16 mouse cellular contexts compared by ENCODE assay signal in genomic region chr14:118363391-118363821, GRCm38 (mm10).
A peak's percentile ranks its signal among the peaks of the same experiment; 100 is the strongest.
DNase-seq lines count a peak whose midpoint lies in the region; ATAC-seq lines count a peak whose summit lies in the region.
"Had no signal": no experiment of that assay in that cellular context is flagged by ENCODE, and none has a peak within 500 bp of the region (broad histone marks: within the 10 kb centered on the region; RNA-seq: fewer than 3 reads in every experiment).

No protein-coding gene starts in this region.

- H3K9ac ChIP-seq in forebrain, embryonic 16.5 days (replicated peaks; ENCODE audit: low read depth, low read length) = no peak overlapping the region
- no peak overlapping the region for H3K9ac ChIP-seq in neural tube, embryonic 11.5 days (ENCODE audit: low read length)
- no peak overlapping the region for H3K9ac ChIP-seq in limb, embryonic 11.5 days (ENCODE audit: low read length)

- H3K9me3 ChIP-seq in forebrain, embryonic 16.5 days (ENCODE audit: control insufficient read depth, low read length) = no peaks in the 10 kb centered on the region
- H3K9me3 ChIP-seq in forebrain, embryonic 10.5 days = no peaks in the 10 kb centered on the region
- no peaks in the 10 kb centered on the region for H3K9me3 ChIP-seq in neural tube, embryonic 11.5 days (ENCODE audit: control insufficient read depth, low read length)
- H3K9me3 ChIP-seq in limb, embryonic 11.5 days (ENCODE audit: control insufficient read depth, low read length) = no peaks in the 10 kb centered on the region

- H3K4me3 ChIP-seq in forebrain, embryonic 16.5 days (replicated peaks; ENCODE audit: low read length) = no peak overlapping the region
- no peak overlapping the region for H3K4me3 ChIP-seq in forebrain, embryonic 10.5 days
- H3K4me3 ChIP-seq in neural tube, embryonic 11.5 days (ENCODE audit: low read depth, low read length) = no peak overlapping the region
- 0 out of 2 replicates have a peak overlapping the region, but pooled peaks have one; percentile 12 for H3K4me3 ChIP-seq in limb, embryonic 11.5 days (ENCODE audit: low read depth, low read length)
- H3K4me3 ChIP-seq: megakaryocyte, embryonic 14.5 days had no signal

- 0 out of 2 replicates have a peak, but pooled peaks cover 3% of the 10 kb centered on the region for H3K27me3 ChIP-seq in forebrain, embryonic 16.5 days (replicated peaks; ENCODE audit: control insufficient read depth, insufficient read depth, low read length)
- peaks cover 50% of the 10 kb centered on the region for H3K27me3 ChIP-seq in forebrain, embryonic 10.5 days (ENCODE audit: poor library complexity, severe bottlenecking)
- peaks cover 4% of the 10 kb centered on the region; the same call in 1 of the 2 replicates for H3K27me3 ChIP-seq in neural tube, embryonic 11.5 days (ENCODE audit: control insufficient read depth, insufficient read depth, low read length)
- H3K27me3 ChIP-seq in limb, embryonic 11.5 days (ENCODE audit: control insufficient read depth, insufficient read depth, low read length) = peaks cover 16% of the 10 kb centered on the region; the same call in 1 of the 2 replicates
- H3K27me3 ChIP-seq: megakaryocyte, embryonic 14.5 days had no signal

- H3K4me2 ChIP-seq in forebrain, embryonic 16.5 days (ENCODE audit: low read length) = peak overlapping the region; percentile 31; the same call in 1 of the 2 replicates
- H3K4me2 ChIP-seq in neural tube, embryonic 11.5 days (ENCODE audit: low read depth) = peak overlapping the region; percentile 24; the same call in 1 of the 2 replicates
- H3K4me2 ChIP-seq in limb, embryonic 11.5 days (ENCODE audit: low read depth, severe bottlenecking) = peak overlapping the region; percentile 21; the same call in 1 of the 2 replicates

- WGBS in forebrain, embryonic 16.5 days = 62% methylated on average over 21 of the region's 21 CpGs
- 85% methylated on average over 21 of the region's 21 CpGs for WGBS in forebrain, embryonic 10.5 days
- WGBS in neural tube, embryonic 11.5 days = 49% methylated on average over 21 of the region's 21 CpGs
- WGBS in limb, embryonic 11.5 days = 12% methylated on average over 21 of the region's 21 CpGs

- ATAC-seq in forebrain, embryonic 16.5 days = no peak
- peak; percentile 62 for ATAC-seq in neural tube, embryonic 11.5 days (ENCODE audit: insufficient read depth, low FRiP score, low TSS enrichment)
- peak; percentile 60 for ATAC-seq in limb, embryonic 11.5 days (ENCODE audit: insufficient number of reproducible peaks, low FRiP score, low TSS enrichment, low read depth)
- ATAC-seq: Patski had no signal

- no peak overlapping the region for H3K27ac ChIP-seq in forebrain, embryonic 16.5 days (ENCODE audit: low read length)
- H3K27ac ChIP-seq in forebrain, embryonic 10.5 days = no peak overlapping the region
- H3K27ac ChIP-seq in neural tube, embryonic 11.5 days (ENCODE audit: low read depth, low read length) = no peak overlapping the region
- H3K27ac ChIP-seq in limb, embryonic 11.5 days (replicated peaks; ENCODE audit: low read depth, low read length) = no peak overlapping the region

- no peaks in the 10 kb centered on the region for H3K36me3 ChIP-seq in forebrain, embryonic 16.5 days (ENCODE audit: control insufficient read depth, insufficient read depth)
- H3K36me3 ChIP-seq in forebrain, embryonic 10.5 days (replicated peaks) = no peaks in the 10 kb centered on the region
- no peaks in the 10 kb centered on the region for H3K36me3 ChIP-seq in neural tube, embryonic 11.5 days (ENCODE audit: control insufficient read depth, insufficient read depth, low read length)
- H3K36me3 ChIP-seq in limb, embryonic 11.5 days (ENCODE audit: control insufficient read depth, insufficient read depth, low read length) = no peaks in the 10 kb centered on the region

- DNase-seq in forebrain, embryonic 10.5 days (ENCODE audit: extremely low spot score, low spot score) = no peak
- DNase-seq in neural tube, embryonic 11.5 days (ENCODE audit: low spot score) = peak; percentile 26
- DNase-seq in neural tube, embryonic 10.5 days (ENCODE audit: extremely low spot score, low spot score) = no peak
- peak; percentile 61 for DNase-seq in limb, embryonic 11.5 days (ENCODE audit: low spot score)
- DNase-seq in right cerebral cortex, postnatal 25 days = no peak
- no peak for DNase-seq in liver
- no peak for DNase-seq in frontal cortex, postnatal 14 days (ENCODE audit: low spot score in 2 of 2)
- DNase-seq: adrenal gland, postnatal 25 days; cerebellum, adult 11 months; gastrocnemius, postnatal 14 days; kidney, adult 9 months; lung, adult 2 months; spleen, adult 18-20 months had no signal

- H3K4me1 ChIP-seq in forebrain, embryonic 16.5 days (replicated peaks; ENCODE audit: control insufficient read depth, insufficient read depth, low read length) = no peaks in the 10 kb centered on the region
- peaks cover 41% of the 10 kb centered on the region for H3K4me1 ChIP-seq in forebrain, embryonic 10.5 days
- H3K4me1 ChIP-seq in neural tube, embryonic 11.5 days (ENCODE audit: control insufficient read depth, insufficient read depth, low read length) = peaks cover 4% of the 10 kb centered on the region
- peaks cover 9% of the 10 kb centered on the region; the same call in 1 of the 2 replicates for H3K4me1 ChIP-seq in limb, embryonic 11.5 days (ENCODE audit: control insufficient read depth, insufficient read depth, low read length)
- H3K4me1 ChIP-seq: megakaryocyte, embryonic 14.5 days had no signal

Comparison
In these comparisons a context has a peak if more than half of its experiments do, and no peak if none do; other contexts are left out.
1. DNase-seq: peak in neural tube, embryonic 11.5 days (single experiment) and limb, embryonic 11.5 days (single experiment); none in forebrain, embryonic 10.5 days (single experiment), neural tube, embryonic 10.5 days (single experiment), right cerebral cortex, postnatal 25 days (single experiment), liver (single experiment) and frontal cortex, postnatal 14 days (0 of 2).
2. Peak in every context shown above with its lines, with median percentiles within 50 percentile points of each other: H3K4me2 ChIP-seq.